Mouse (Mus musculus) small intestine, adult 10 weeks (tissue): ENCODE measurements around the gene E330014E10Rik. TPM values are rescaled to one million over a fixed set of nuclear protein-coding genes. Genes with fewer than 3 reads are reported as not detected.

Experiments
- polyA plus RNA-seq: library from polyadenylated mRNA; stranded (reverse); fragments of 350-450 nt; fragmentation: Illumina TruSeq; extraction: RNeasy Lipid Tissue Mini Kit (QIAGEN cat#74804); gene quantifications from one replicate; pipeline ENCODE4 v1.2.3, GENCODE M21; 2014; ENCODE audit warnings: low replicate concordance

E330014E10Rik gene
- not detected for polyA plus RNA-seq

DNA sequence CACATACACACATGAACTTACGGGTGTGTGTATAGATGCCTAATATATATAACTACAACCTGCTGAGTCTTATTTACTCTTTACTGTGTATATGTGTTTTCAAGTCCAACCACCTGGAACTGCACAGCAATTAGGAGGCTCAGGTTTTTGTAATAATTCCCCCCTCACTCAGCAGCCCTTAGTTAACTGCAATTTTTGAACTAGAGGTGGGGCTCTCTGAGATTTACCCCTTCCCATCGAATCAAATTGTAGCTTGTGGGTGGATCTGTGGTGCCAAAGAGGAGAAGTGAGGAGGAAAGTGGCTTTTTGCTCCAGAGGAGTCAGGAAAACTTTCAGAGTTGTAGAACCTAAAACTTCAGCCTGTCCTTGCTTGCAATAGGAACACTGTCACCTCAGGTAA, at the start of gene E330014E10Rik:
E330014E10Rik (plus strand) TSS at position 301 of the 400 bp plus-strand sequence.

DNA sequence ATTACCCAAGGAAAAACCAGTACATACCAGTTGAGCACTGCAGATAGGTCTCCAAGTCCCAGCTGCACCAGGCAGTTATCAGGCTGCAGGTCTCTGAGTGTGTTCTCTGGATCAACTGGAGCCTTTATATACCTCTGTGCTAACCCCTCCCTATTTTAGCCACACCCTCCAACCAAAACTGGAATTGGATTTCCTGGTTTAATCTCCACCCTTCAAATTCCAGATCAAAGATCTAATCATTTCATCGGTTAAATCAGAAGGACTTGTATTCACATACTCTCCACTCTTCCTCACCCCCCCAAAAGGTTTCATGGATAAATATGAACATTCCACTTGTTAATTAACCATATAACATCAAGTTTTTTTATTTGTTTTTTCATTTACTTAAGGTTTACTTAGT, 39.7 kb upstream of the E330014E10Rik start, which contains the start of gene Gm7978:
Gm7978 (minus strand) TSS at position 101 of the 400 bp plus-strand sequence.

GRCm38 (mm10) chr5:95741714-95742113, 34.1 kb upstream of the E330014E10Rik start, which contains the start of gene Gm7982:
Gene Gm7982, plus strand, starts transcription at chr5:95742014.

Other genes with a start within 250 kb of the E330014E10Rik start
- gene Gm7971, start 181.1 kb upstream of the E330014E10Rik start, polyA plus RNA-seq: not detected
- gene Gm7978, start 39.8 kb upstream of the E330014E10Rik start, polyA plus RNA-seq: not detected
- not detected for gene Gm7982, start 34.0 kb upstream of the E330014E10Rik start, polyA plus RNA-seq
- gene Cxcl13, start 181.0 kb downstream of the E330014E10Rik start, polyA plus RNA-seq: 38.7 TPM